Mouse (Mus musculus) cerebellum, postnatal 25 days (tissue): ENCODE measurements around the gene Tmem170.

Source experiments
- DNase-seq, 2 experiments: peaks; one replicate each; pipeline ENCODE4 v3.0.0; 2021; ENCODE audit warnings: mixed read lengths in 2 of 2

Gene Tmem170

GRCm38 (mm10) chr8:111876355-111876948 is at the start of gene Tmem170:
Gene Tmem170 (minus strand): TSS chr8:111876750.
- DNase-seq = peak; percentile 99 to 100

GRCm38 (mm10) chr8:111924976-111925375 is 48.4 kb upstream of the Tmem170 start:
- DNase-seq = no peak

- peak; percentile 71 to 84 for DNase-seq
Observed at GRCm38 (mm10) chr8:111923383-111923804, 46.8 kb upstream of the Tmem170 start.

- DNase-seq = no peak
Observed at GRCm38 (mm10) chr8:111920971-111921370, 44.4 kb upstream of the Tmem170 start.

- DNase-seq = no peak
Observed at GRCm38 (mm10) chr8:111919663-111920062, 43.1 kb upstream of the Tmem170 start.

GRCm38 (mm10) chr8:111912860-111913432 is 36.4 kb upstream of the Tmem170 start:
- DNase-seq = peak in 1 of 2 experiments; percentile 47

- peak in 1 of 2 experiments; percentile 40 for DNase-seq
Observed at GRCm38 (mm10) chr8:111911572-111911971, 35.0 kb upstream of the Tmem170 start.

- DNase-seq = peak; percentile 57 to 67
Observed at GRCm38 (mm10) chr8:111909621-111910450, 33.3 kb upstream of the Tmem170 start, which contains the start of gene Chst5. Gene Chst5 (minus strand): TSS chr8:111910447.

- no peak for DNase-seq
Observed at GRCm38 (mm10) chr8:111905500-111906121, 29.1 kb upstream of the Tmem170 start.

- DNase-seq = no peak
Observed at GRCm38 (mm10) chr8:111902080-111902479, 25.5 kb upstream of the Tmem170 start.

GRCm38 (mm10) chr8:111898586-111898985 is 22.0 kb upstream of the Tmem170 start:
- DNase-seq = no peak

GRCm38 (mm10) chr8:111894955-111895354 is 18.4 kb upstream of the Tmem170 start:
- no peak for DNase-seq

- DNase-seq = no peak
Observed at GRCm38 (mm10) chr8:111892615-111893014, 16.1 kb upstream of the Tmem170 start.

- DNase-seq = no peak
Observed at GRCm38 (mm10) chr8:111891983-111892382, 15.4 kb upstream of the Tmem170 start.

- DNase-seq = no peak
Observed at GRCm38 (mm10) chr8:111890911-111891303, 14.4 kb upstream of the Tmem170 start.

- peak; percentile 68 to 70 for DNase-seq
Observed at GRCm38 (mm10) chr8:111889931-111890910, 13.7 kb upstream of the Tmem170 start.

GRCm38 (mm10) chr8:111888091-111888650 is 11.6 kb upstream of the Tmem170 start:
- peak in 1 of 2 experiments; percentile 38 for DNase-seq

GRCm38 (mm10) chr8:111887479-111887878 is 10.9 kb upstream of the Tmem170 start:
- no peak for DNase-seq

GRCm38 (mm10) chr8:111883615-111884014 is 7.1 kb upstream of the Tmem170 start:
- no peak for DNase-seq

- DNase-seq = peak; percentile 62 to 81
Observed at GRCm38 (mm10) chr8:111881591-111881990, 5.0 kb upstream of the Tmem170 start.

GRCm38 (mm10) chr8:111877711-111878110 is 1.2 kb upstream of the Tmem170 start:
- no peak for DNase-seq
